In the genomic region with DNA sequence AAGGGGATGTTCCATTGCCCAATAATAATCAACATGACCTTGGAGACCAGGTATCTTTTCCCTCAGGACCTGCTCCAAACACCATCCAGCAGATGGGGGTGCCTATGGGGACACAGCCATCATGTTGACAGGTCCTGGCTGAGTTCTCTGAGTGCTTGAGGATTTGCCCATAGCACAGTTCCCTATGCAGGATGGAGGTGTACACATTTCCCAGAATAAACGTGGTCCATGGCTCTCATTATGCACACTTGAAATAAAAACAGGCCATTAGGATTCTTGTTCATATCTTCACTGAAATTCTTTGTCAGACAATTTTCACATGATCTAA, we compare ENCODE assay signal across 18 mouse cellular contexts.
DNase-seq lines count a peak whose midpoint lies in the region; ATAC-seq lines count a peak whose summit lies in the region.
"Had no signal": no experiment of that assay in that cellular context is flagged by ENCODE, and none has a peak within 500 bp of the region (broad histone marks: within the 10 kb centered on the region; RNA-seq: fewer than 3 reads in every experiment).

No protein-coding gene starts in this region.

- H3K27me3 ChIP-seq in forebrain, embryonic 15.5 days = no peaks in the 10 kb centered on the region
- H3K27me3 ChIP-seq in midbrain, embryonic 16.5 days (ENCODE audit: control insufficient read depth, insufficient read depth, low read depth, low read length) = no peaks in the 10 kb centered on the region
- H3K27me3 ChIP-seq: limb, embryonic 12.5 days; megakaryocyte, embryonic 14.5 days had no signal

- intact Hi-C loops in heart, postnatal 14 days (cut with DNase I) = no loop called here
- intact Hi-C loops in left cerebral cortex, postnatal 4 days (cut with DNase I) = no loop called here
- intact Hi-C loops in left cerebral cortex, postnatal 10 days (cut with DNase I) = no loop called here

- ATAC-seq in forebrain, embryonic 15.5 days (replicated peaks) = no peak
- no peak for ATAC-seq in midbrain, embryonic 16.5 days
- ATAC-seq: lung, postnatal 0 days had no signal

- H3K9me3 ChIP-seq in forebrain, embryonic 15.5 days = no peaks in the 10 kb centered on the region
- no peaks in the 10 kb centered on the region for H3K9me3 ChIP-seq in midbrain, embryonic 16.5 days (replicated peaks; ENCODE audit: control insufficient read depth, low read length, poor library complexity, severe bottlenecking)
- H3K9me3 ChIP-seq: limb, embryonic 12.5 days; megakaryocyte, embryonic 14.5 days had no signal

- peak overlapping the region; percentile 85 for H3K27ac ChIP-seq in forebrain, embryonic 15.5 days (replicated peaks)
- peak overlapping the region; percentile 7; the same call in 1 of the 2 replicates for H3K27ac ChIP-seq in midbrain, embryonic 16.5 days (ENCODE audit: low read length)
- H3K27ac ChIP-seq: gastrocnemius, adult 2 months; limb, embryonic 12.5 days; liver, embryonic 14.5 days had no signal

- no peak overlapping the region for H3K9ac ChIP-seq in forebrain, embryonic 15.5 days (replicated peaks)
- no peak overlapping the region for H3K9ac ChIP-seq in midbrain, embryonic 16.5 days (ENCODE audit: low read depth, low read length)
- H3K9ac ChIP-seq: limb, embryonic 12.5 days; liver, embryonic 14.5 days had no signal

- no peak overlapping the region for H3K4me2 ChIP-seq in forebrain, embryonic 15.5 days (replicated peaks)
- no peak overlapping the region for H3K4me2 ChIP-seq in midbrain, embryonic 16.5 days (ENCODE audit: low read length)
- H3K4me2 ChIP-seq: limb, embryonic 12.5 days had no signal

- no peak overlapping the region for H3K4me3 ChIP-seq in forebrain, embryonic 15.5 days
- no peak overlapping the region for H3K4me3 ChIP-seq in midbrain, embryonic 16.5 days (ENCODE audit: low read depth, low read length)
- H3K4me3 ChIP-seq: erythroblast, embryonic 14.5 days; gastrocnemius, adult 2 months; limb, embryonic 12.5 days; megakaryocyte, embryonic 14.5 days had no signal

- 23% methylated on average over 1 of the region's 1 CpGs for WGBS in forebrain, embryonic 15.5 days
- whole genome bisulfite sequencing in midbrain, embryonic 16.5 days = 47% methylated on average over 1 of the region's 1 CpGs

- DNase-seq in heart, adult 8-10 months (ENCODE audit: low spot score) = peak; percentile 0
- DNase-seq in heart, postnatal 14 days = no peak
- peak; percentile 9 for DNase-seq in left cerebral cortex, postnatal 4 days
- DNase-seq in left cerebral cortex, postnatal 10 days (ENCODE audit: extremely low spot score in 1 of 2, low spot score in 2 of 2) = no peak
- no peak for DNase-seq in spleen, postnatal 36 days (ENCODE audit: low spot score in 2 of 2)
- DNase-seq: cerebellum, adult 8-10 months; embryo, embryonic 11 days; gastrocnemius, adult 2 months; kidney, adult 8-10 months; kidney, postnatal 4 days; thymus, postnatal 4 days had no signal

- no peaks in the 10 kb centered on the region for H3K36me3 ChIP-seq in forebrain, embryonic 15.5 days
- no peaks in the 10 kb centered on the region for H3K36me3 ChIP-seq in midbrain, embryonic 16.5 days (ENCODE audit: control insufficient read depth, insufficient read depth, low read length)
- H3K36me3 ChIP-seq: limb, embryonic 12.5 days had no signal

- H3K4me1 ChIP-seq in forebrain, embryonic 15.5 days = peaks cover 27% of the 10 kb centered on the region
- H3K4me1 ChIP-seq in midbrain, embryonic 16.5 days (ENCODE audit: control insufficient read depth, insufficient read depth, low read length) = peaks cover 5% of the 10 kb centered on the region
- H3K4me1 ChIP-seq: limb, embryonic 12.5 days had no signal

Comparison
In these comparisons a context has a peak if more than half of its experiments do, and no peak if none do; other contexts are left out.
1. DNase-seq: peak in heart, adult 8-10 months (single experiment) and left cerebral cortex, postnatal 4 days (single experiment); none in heart, postnatal 14 days (0 of 2), left cerebral cortex, postnatal 10 days (0 of 2) and spleen, postnatal 36 days (0 of 2).